28 mouse cellular contexts compared by ENCODE assay signal in genomic region chr5:28476389-28477379, GRCm38 (mm10). TPM values are rescaled to one million over a fixed set of nuclear protein-coding genes. Genes with fewer than 3 reads are reported as not detected.
DNase-seq lines count a peak whose midpoint lies in the region; ATAC-seq and TF ChIP-seq lines count a peak whose summit lies in the region.
"Had no signal": no experiment of that assay in that cellular context is flagged by ENCODE, and none has a peak within 500 bp of the region (broad histone marks: within the 10 kb centered on the region; RNA-seq: fewer than 3 reads in every experiment).

No protein-coding gene starts in this region.

- no peaks in the 10 kb centered on the region for H3K9me3 ChIP-seq in hindbrain, embryonic 14.5 days (ENCODE audit: control insufficient read depth, low read length)
- no peaks in the 10 kb centered on the region for H3K9me3 ChIP-seq in hindbrain, embryonic 10.5 days
- H3K9me3 ChIP-seq in neural tube, embryonic 12.5 days, result no peaks in the 10 kb centered on the region
- no peaks in the 10 kb centered on the region for H3K9me3 ChIP-seq in stomach, postnatal 0 days (ENCODE audit: control insufficient read depth, low read length)
- H3K9me3 ChIP-seq: embryonic facial prominence, embryonic 13.5 days; heart, embryonic 10.5 days; limb, embryonic 10.5 days; limb, embryonic 15.5 days had no signal

- H3K4me1 ChIP-seq in hindbrain, embryonic 14.5 days (replicated peaks; ENCODE audit: control insufficient read depth, insufficient read depth, low read length), result no peaks in the 10 kb centered on the region
- no peaks in the 10 kb centered on the region for H3K4me1 ChIP-seq in hindbrain, embryonic 10.5 days (replicated peaks)
- H3K4me1 ChIP-seq in neural tube, embryonic 12.5 days, result no peaks in the 10 kb centered on the region
- H3K4me1 ChIP-seq in stomach, postnatal 0 days (replicated peaks; ENCODE audit: control insufficient read depth, insufficient read depth), result no peaks in the 10 kb centered on the region
- H3K4me1 ChIP-seq: embryonic facial prominence, embryonic 13.5 days; heart, embryonic 10.5 days; limb, embryonic 10.5 days; limb, embryonic 15.5 days had no signal

- no peak overlapping the region for H3K4me3 ChIP-seq in hindbrain, embryonic 14.5 days (replicated peaks; ENCODE audit: low read length)
- no peak overlapping the region for H3K4me3 ChIP-seq in hindbrain, embryonic 10.5 days
- no peak overlapping the region for H3K4me3 ChIP-seq in neural tube, embryonic 12.5 days
- H3K4me3 ChIP-seq in stomach, postnatal 0 days (ENCODE audit: low read depth, low read length), result no peak overlapping the region
- H3K4me3 ChIP-seq: embryonic facial prominence, embryonic 13.5 days; heart, embryonic 10.5 days; limb, embryonic 10.5 days; limb, embryonic 15.5 days had no signal

- peak; percentile 65; the same call in 1 of the 2 replicates for ATAC-seq in hindbrain, embryonic 14.5 days (ENCODE audit: low FRiP score)
- peak; percentile 9; the same call in 1 of the 2 replicates for ATAC-seq in neural tube, embryonic 12.5 days (ENCODE audit: low FRiP score, low read depth)
- ATAC-seq in stomach, postnatal 0 days (ENCODE audit: low FRiP score, low TSS enrichment), result peak; percentile 51; the same call in 1 of the 2 replicates
- ATAC-seq: inflammation-experienced regulatory T-cells, adult 6 months had no signal

- TF ChIP-seq EP300 in stomach, postnatal 0 days (optimal IDR thresholded peaks at IDR 0.05), result no peak

- no peak for DNase-seq in hindbrain, embryonic 14.5 days (ENCODE audit: low spot score)
- DNase-seq in hindbrain, embryonic 10.5 days (ENCODE audit: low spot score), result no peak
- no peak for DNase-seq in neural tube, embryonic 10.5 days (ENCODE audit: extremely low spot score, low spot score)
- DNase-seq in gonadal fat pad, adult 2 months (ENCODE audit: low read depth), result peak; percentile 59
- no peak for DNase-seq in stomach, postnatal 0 days (ENCODE audit: low spot score)
- DNase-seq in lung, postnatal 25 days (ENCODE audit: low spot score), result no peak
- no peak for DNase-seq in right cerebral cortex, postnatal 10 days (ENCODE audit: low spot score in 2 of 2)
- DNase-seq: adrenal gland, adult 8-10 months; cerebellum, adult 11 months; cerebellum, adult 9-11 months; gastrocnemius, postnatal 10 days; heart, postnatal 36 days; kidney, adult 11 months; kidney, postnatal 10 days; layer of hippocampus, postnatal 36 days; lung, adult 2 months; lung, postnatal 10 days; midbrain, embryonic 14.5 days; retina, postnatal 1 day; right cerebral cortex, postnatal 25 days had no signal

- no peak for TF ChIP-seq CTCF in stomach, postnatal 0 days (IDR thresholded peaks at IDR 0.05; ENCODE audit: low read depth)

- no peak overlapping the region for H3K4me2 ChIP-seq in hindbrain, embryonic 14.5 days (replicated peaks)
- H3K4me2 ChIP-seq in neural tube, embryonic 12.5 days (replicated peaks), result no peak overlapping the region
- no peak overlapping the region for H3K4me2 ChIP-seq in stomach, postnatal 0 days (replicated peaks; ENCODE audit: low read depth)
- H3K4me2 ChIP-seq: embryonic facial prominence, embryonic 13.5 days; limb, embryonic 15.5 days had no signal

- H3K9ac ChIP-seq in hindbrain, embryonic 14.5 days, result no peak overlapping the region
- no peak overlapping the region for H3K9ac ChIP-seq in neural tube, embryonic 12.5 days
- no peak overlapping the region for H3K9ac ChIP-seq in stomach, postnatal 0 days (ENCODE audit: low read length)
- H3K9ac ChIP-seq: embryonic facial prominence, embryonic 13.5 days; limb, embryonic 15.5 days; liver, embryonic 14.5 days had no signal

- WGBS in hindbrain, embryonic 14.5 days, result 55% methylated on average over 10 of the region's 10 CpGs
- 70% methylated on average over 10 of the region's 10 CpGs for WGBS in hindbrain, embryonic 10.5 days
- 43% methylated on average over 10 of the region's 10 CpGs for WGBS in neural tube, embryonic 12.5 days
- 51% methylated on average over 10 of the region's 10 CpGs for WGBS in stomach, postnatal 0 days

- H3K27me3 ChIP-seq in hindbrain, embryonic 14.5 days (ENCODE audit: control insufficient read depth, insufficient read depth, low read length), result no peaks in the 10 kb centered on the region
- peaks cover 2% of the 10 kb centered on the region; the same call in 1 of the 2 replicates for H3K27me3 ChIP-seq in hindbrain, embryonic 10.5 days (ENCODE audit: insufficient read depth, poor library complexity, severe bottlenecking)
- H3K27me3 ChIP-seq in neural tube, embryonic 12.5 days (replicated peaks), result 0 out of 2 replicates have a peak, but pooled peaks cover 5% of the 10 kb centered on the region
- H3K27me3 ChIP-seq in stomach, postnatal 0 days (ENCODE audit: control insufficient read depth, insufficient read depth, low read length), result no peaks in the 10 kb centered on the region

- no peaks in the 10 kb centered on the region for H3K36me3 ChIP-seq in hindbrain, embryonic 14.5 days (replicated peaks; ENCODE audit: control insufficient read depth, insufficient read depth)
- H3K36me3 ChIP-seq in hindbrain, embryonic 10.5 days, result no peaks in the 10 kb centered on the region
- H3K36me3 ChIP-seq in neural tube, embryonic 12.5 days, result no peaks in the 10 kb centered on the region
- no peaks in the 10 kb centered on the region for H3K36me3 ChIP-seq in stomach, postnatal 0 days (ENCODE audit: control insufficient read depth, insufficient read depth, low read length)
- H3K36me3 ChIP-seq: embryonic facial prominence, embryonic 13.5 days; heart, embryonic 10.5 days; limb, embryonic 10.5 days; limb, embryonic 15.5 days had no signal

- no peak overlapping the region for H3K27ac ChIP-seq in hindbrain, embryonic 14.5 days
- no peak overlapping the region for H3K27ac ChIP-seq in hindbrain, embryonic 10.5 days
- H3K27ac ChIP-seq in neural tube, embryonic 12.5 days, result no peak overlapping the region
- peak overlapping the region; percentile 40; the same call in 1 of the 2 replicates for H3K27ac ChIP-seq in stomach, postnatal 0 days (replicated peaks)
- H3K27ac ChIP-seq: embryonic facial prominence, embryonic 13.5 days; heart, embryonic 10.5 days; limb, embryonic 10.5 days; limb, embryonic 15.5 days; liver, embryonic 14.5 days had no signal

RNA-seq across cellular contexts. Expression of gene Shh, which starts 9.6 kb away (rescaled TPM):
- polyA plus RNA-seq in hindbrain, embryonic 14.5 days (2014; fragmentation: Nextera tagmentation; extraction: Ambion mirVana), result 1.3 and 1.4 TPM in 2 replicates
- polyA plus RNA-seq in hindbrain, embryonic 10.5 days (2016; fragmentation: Nextera tagmentation; extraction: Ambion mirVana), result 2.8 TPM in 2 replicates
- polyA plus RNA-seq in neural tube, embryonic 12.5 days (2016; fragmentation: Nextera tagmentation; extraction: Ambion mirVana), result 3.0 and 3.6 TPM in 2 replicates
- 6.6 and 10.0 TPM in 2 replicates for polyA plus RNA-seq in gonadal fat pad, adult 2 months (2012; rRNA removed)
- polyA plus RNA-seq in stomach, postnatal 0 days (2015; fragmentation: Nextera tagmentation; extraction: Ambion mirVana), result 4.6 and 5.5 TPM in 2 replicates
- polyA plus RNA-seq: C2C12; inflammation-experienced regulatory T-cells, adult 6 months had no signal

Comparison
In these comparisons a context has a peak if more than half of its experiments do, and no peak if none do; other contexts are left out.
1. ATAC-seq: peak in every context shown above with its lines; median percentile 65 in hindbrain, embryonic 14.5 days; 51 in stomach, postnatal 0 days; 9 in neural tube, embryonic 12.5 days.